Mouse (Mus musculus) forebrain, embryonic 11.5 days (tissue): ENCODE results near the gene Zfp87. TPM values are rescaled to one million over a fixed set of nuclear protein-coding genes. Genes with fewer than 3 reads are reported as not detected.

Experiments used
- ATAC-seq: fragments of 200-750 bp; cut with Nextera tagmentation; replicated peaks from 2 replicates; pipeline ENCODE4 v1.8.0; 2017; ENCODE audit warnings: moderate TSS enrichment; ENCODE audit not compliant: low FRiP score
- DNase-seq: peaks from one replicate; pipeline ENCODE4 v3.0.0-alpha.2; 2017; ENCODE audit warnings: low spot score
- H3K27ac ChIP-seq: fragments of 300-500 bp; sonication (generic); 2 replicates; pipeline ENCODE4 v1.5.1; 2014; ENCODE audit warnings: low read depth, low read length
- H3K27me3 ChIP-seq: fragments of 300-500 bp; sonication (generic); 2 replicates; pipeline ENCODE4 v1.6.1; 2014; ENCODE audit warnings: mild to moderate bottlenecking, low read length, mixed read lengths; ENCODE audit not compliant: control insufficient read depth, insufficient read depth
- H3K36me3 ChIP-seq: fragments of 300-500 bp; sonication (generic); 2 replicates; pipeline ENCODE4 v1.6.1; 2014; ENCODE audit warnings: mild to moderate bottlenecking, low read length, moderate library complexity, mixed read lengths; ENCODE audit not compliant: control insufficient read depth, insufficient read depth
- H3K4me1 ChIP-seq: fragments of 300-500 bp; sonication (generic); replicated peaks from 2 replicates; pipeline ENCODE4 v1.6.1; 2014; ENCODE audit warnings: low read length, mixed read lengths; ENCODE audit not compliant: control insufficient read depth, insufficient read depth
- H3K4me2 ChIP-seq: fragments of 300-500 bp; sonication (generic); 2 replicates; pipeline ENCODE4 v1.6.1; 2014; ENCODE audit warnings: low read depth, mild to moderate bottlenecking, low read length, moderate library complexity, mixed read lengths; ENCODE audit not compliant: severe bottlenecking
- H3K4me3 ChIP-seq: fragments of 300-500 bp; sonication (generic); 2 replicates; pipeline ENCODE4 v1.5.1; 2014; ENCODE audit warnings: low read depth, low read length
- H3K9ac ChIP-seq: fragments of 300-500 bp; sonication (generic); 2 replicates; pipeline ENCODE4 v1.6.1; 2014; ENCODE audit warnings: low read length
- H3K9me3 ChIP-seq: fragments of 300-500 bp; sonication (generic); 2 replicates; pipeline ENCODE4 v1.6.1; 2016; ENCODE audit warnings: low read length, mixed read lengths; ENCODE audit not compliant: control insufficient read depth
- WGBS: fragments of 180-500 bp; shearing (Covaris S2); extraction: QIAGEN DNeasy Blood & Tissue Kit; methylation state at CpG from one replicate; pipeline ENCODE4 v1.1.7; 2014; 5-methylcytosine and 5-hydroxymethylcytosine counted together
- polyA plus RNA-seq: library from polyadenylated mRNA; unstranded; fragments of >200 nt; fragmentation: Nextera tagmentation; extraction: Ambion mirVana; gene quantifications from 2 replicates; pipeline ENCODE4 v1.2.1, GENCODE M21; 2014

Zfp87 gene
- polyA plus RNA-seq: 27.3 and 29.5 TPM in 2 replicates

DNA sequence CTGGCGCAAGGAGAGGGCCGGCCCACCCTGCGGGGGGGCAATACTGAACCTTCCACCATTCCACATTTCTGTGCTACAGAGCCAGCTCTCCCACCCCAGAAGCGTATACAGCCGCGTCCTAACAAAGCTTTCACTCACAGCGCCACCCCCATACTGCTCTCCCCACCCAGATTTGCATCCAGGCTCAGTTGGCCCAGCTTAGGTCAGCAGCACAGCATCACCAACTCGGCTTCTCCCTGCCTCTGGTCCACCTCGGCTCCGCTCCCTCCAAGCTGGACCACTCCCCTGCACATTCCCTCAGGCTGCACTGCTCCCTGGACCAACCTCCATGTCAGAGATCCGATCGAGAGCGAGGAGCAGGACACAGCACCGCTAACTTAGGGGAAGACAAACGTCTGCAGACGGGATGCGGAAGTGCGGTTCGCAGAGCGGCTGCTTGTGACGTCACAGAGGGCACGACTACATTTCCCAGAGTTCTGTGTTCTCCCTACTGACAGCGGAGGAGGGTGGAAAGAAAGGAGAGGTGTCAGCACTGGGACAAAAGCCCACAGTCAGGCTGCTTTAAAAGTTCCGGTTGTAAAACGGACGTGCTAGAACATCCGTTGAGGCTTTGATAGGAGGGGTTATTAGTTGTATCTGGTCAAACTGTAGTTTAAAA, at the start of gene Zfp87, which contains the start of gene Gm26965:
Gene Zfp87, minus strand, starts transcription at position 425 of the 658 bp plus-strand sequence.
Gene Gm26965, minus strand, starts transcription at position 399 of the 658 bp plus-strand sequence.
- Histone ChIP-seq H3K27me3 (no peaks in the 10 kb centered on the region), H3K4me1 (no peaks in the 10 kb centered on the region), H3K27ac (peak within 1 kb of the TSS; percentile 46; the same call in 1 of the 2 replicates), H3K9me3 (no peaks in the 10 kb centered on the region), H3K4me3 (peak within 1 kb of the TSS; percentile 87), H3K4me2 (peak within 1 kb of the TSS; percentile 76), H3K9ac (peak within 1 kb of the TSS; percentile 77), H3K36me3 (no peaks in the 10 kb centered on the region)
- under 1% methylated on average over 27 of the region's 27 CpGs for WGBS
- peak; percentile 99 for ATAC-seq
- peak; percentile 93 for DNase-seq

DNA sequence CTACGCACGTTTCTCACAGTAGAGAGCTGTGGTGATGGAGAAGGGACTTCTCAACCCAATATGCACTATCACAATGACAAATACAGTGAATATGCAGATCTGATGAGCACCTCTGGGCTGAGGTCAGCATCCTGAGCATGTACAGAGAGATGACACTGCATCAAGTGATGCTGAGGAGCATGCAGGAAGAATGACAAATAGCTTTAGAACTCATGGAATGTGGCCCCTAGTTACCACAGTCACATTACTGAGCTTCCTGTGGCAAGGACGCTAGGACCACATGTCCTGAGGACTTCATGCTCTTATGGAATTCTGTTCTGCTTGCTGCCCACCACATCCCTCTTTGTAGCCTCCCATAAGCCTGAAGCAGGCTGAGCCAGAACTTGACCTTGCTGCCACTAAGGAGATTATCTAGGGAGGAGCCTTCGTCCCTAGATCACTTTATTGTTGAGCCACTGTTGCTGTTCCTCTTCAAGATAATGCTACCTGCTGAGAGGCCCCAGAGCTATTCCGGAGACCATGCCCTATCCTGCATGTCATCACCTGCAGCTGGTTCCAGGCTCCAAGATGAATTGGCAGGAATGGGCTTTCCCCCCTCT, 46.7 kb upstream of the Zfp87 start:
- H3K27me3 ChIP-seq: no peaks in the 10 kb centered on the region
- no peaks in the 10 kb centered on the region for H3K36me3 ChIP-seq
- H3K27ac ChIP-seq: no peak overlapping the region
- no peak for ATAC-seq
- H3K9ac ChIP-seq: no peak overlapping the region
- H3K4me1 ChIP-seq: no peaks in the 10 kb centered on the region
- WGBS: 74% methylated on average over 5 of the region's 5 CpGs
- DNase-seq: no peak
- no peaks in the 10 kb centered on the region for H3K9me3 ChIP-seq
- H3K4me2 ChIP-seq: no peak overlapping the region
- H3K4me3 ChIP-seq: no peak overlapping the region

DNA sequence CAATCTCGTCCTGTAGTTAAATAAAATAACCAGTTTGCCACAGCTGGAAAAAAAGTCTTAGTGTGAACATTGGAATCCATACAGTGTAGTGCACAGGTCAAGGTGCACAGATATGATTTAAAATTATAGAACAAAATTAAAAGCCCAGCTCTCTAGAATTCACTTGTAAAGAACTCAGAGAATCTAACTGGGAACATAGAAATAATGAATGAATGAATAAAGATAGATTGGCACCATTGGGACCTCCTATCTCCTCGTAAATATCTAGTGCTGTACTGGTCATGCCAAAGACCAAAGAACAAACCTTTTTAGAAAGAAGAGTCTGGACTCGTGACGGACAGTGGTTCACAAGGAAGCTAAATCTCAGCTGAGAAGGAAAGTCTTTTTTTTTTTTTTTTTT, 27.8 kb upstream of the Zfp87 start, which contains the start of gene Zfp748:
Gene Zfp748, minus strand, starts transcription at position 101 of the 400 bp plus-strand sequence.
- H3K4me1 ChIP-seq: no peaks in the 10 kb centered on the region; the same call in 1 of the 2 replicates
- WGBS: 79% methylated on average over 4 of the region's 4 CpGs
- H3K27me3 ChIP-seq: no peaks in the 10 kb centered on the region
- H3K4me3 ChIP-seq: peak within 1 kb of the TSS; percentile 83
- no peaks in the 10 kb centered on the region for H3K36me3 ChIP-seq
- H3K9ac ChIP-seq: peak within 1 kb of the TSS; percentile 87
- peak within 1 kb of the TSS; percentile 54; the same call in 1 of the 2 replicates for H3K27ac ChIP-seq
- ATAC-seq (0 out of 2 replicates have a peak, but pooled peaks have one; percentile 1), DNase-seq (no peak)
- no peaks in the 10 kb centered on the region for H3K9me3 ChIP-seq
- H3K4me2 ChIP-seq: peak within 1 kb of the TSS; percentile 57

DNA sequence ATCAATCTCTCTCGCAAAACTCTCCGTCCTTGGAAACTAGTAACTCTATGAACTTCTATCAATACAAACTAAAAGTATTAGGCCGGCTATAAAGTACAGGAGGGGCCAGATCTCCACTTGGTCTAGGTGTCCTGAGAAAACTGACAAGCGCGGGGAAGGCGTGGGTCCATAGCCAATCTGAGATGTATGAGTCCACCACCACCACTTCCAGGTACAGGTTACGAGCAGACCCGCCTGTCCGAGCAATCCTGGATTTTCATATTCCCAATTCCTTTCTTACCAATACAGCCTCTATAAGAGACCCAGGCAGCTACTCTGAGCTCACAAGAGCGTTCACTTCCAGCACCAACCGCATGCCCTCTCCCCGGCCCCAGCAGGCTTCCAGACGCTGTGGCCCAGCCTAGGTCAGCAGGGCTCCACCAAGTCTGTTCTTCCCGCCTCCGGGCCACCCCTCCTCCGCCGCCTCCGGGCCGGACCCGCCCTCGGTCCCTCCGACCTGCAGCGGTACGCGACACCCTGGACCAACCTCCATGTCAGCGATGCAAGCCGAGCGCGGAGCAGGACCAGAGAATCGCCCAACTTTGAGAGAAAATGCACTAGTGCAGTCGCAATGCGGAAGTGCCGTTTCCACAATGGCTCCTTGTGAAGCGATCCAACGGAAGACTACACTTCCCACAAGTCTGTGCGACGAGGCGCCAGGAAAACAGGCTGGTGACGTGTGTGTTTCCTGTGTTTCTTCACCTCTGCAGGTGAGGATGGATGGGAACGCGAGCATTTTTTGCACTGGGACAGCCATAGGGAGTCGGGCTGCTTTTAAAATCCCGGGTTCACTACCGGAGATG, 26.7 kb upstream of the Zfp87 start:
- 1% methylated on average over 44 of the region's 44 CpGs for WGBS
- Histone ChIP-seq H3K9ac (peak overlapping the region; percentile 87), H3K4me2 (peak overlapping the region; percentile 57), H3K27me3 (no peaks in the 10 kb centered on the region), H3K4me3 (peak overlapping the region; percentile 83), H3K27ac (peak overlapping the region; percentile 54; the same call in 1 of the 2 replicates), H3K36me3 (no peaks in the 10 kb centered on the region), H3K4me1 (no peaks in the 10 kb centered on the region; the same call in 1 of the 2 replicates), H3K9me3 (no peaks in the 10 kb centered on the region)
- DNase-seq (peak; percentile 86), ATAC-seq (peak; percentile 98)

DNA sequence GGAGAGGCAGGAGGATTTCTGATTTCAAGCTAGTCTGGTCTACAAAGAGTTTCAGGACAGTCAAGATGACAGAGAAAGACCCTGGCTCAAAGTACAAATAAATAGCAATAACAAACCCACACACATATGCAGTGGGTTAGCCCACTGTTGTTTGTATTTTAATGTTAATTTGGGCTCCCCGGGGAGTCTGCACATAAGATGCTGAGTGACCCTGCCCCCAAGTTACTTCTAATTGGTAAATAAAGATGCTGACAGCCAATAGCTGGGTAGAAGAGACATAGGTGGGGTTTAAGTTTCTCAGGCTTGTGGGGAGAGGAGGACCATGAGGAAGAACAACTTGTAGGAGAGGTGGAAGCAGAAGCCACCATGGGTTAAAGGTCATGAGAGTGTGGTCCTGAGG, 20.0 kb upstream of the Zfp87 start:
- Histone ChIP-seq H3K4me2 (no peak overlapping the region), H3K27me3 (no peaks in the 10 kb centered on the region), H3K9ac (no peak overlapping the region), H3K9me3 (no peaks in the 10 kb centered on the region), H3K4me1 (no peaks in the 10 kb centered on the region), H3K27ac (no peak overlapping the region), H3K4me3 (no peak overlapping the region), H3K36me3 (peaks cover 17% of the 10 kb centered on the region)
- ATAC-seq: no peak
- no peak for DNase-seq
- 85% methylated on average over 1 of the region's 1 CpGs for WGBS

DNA sequence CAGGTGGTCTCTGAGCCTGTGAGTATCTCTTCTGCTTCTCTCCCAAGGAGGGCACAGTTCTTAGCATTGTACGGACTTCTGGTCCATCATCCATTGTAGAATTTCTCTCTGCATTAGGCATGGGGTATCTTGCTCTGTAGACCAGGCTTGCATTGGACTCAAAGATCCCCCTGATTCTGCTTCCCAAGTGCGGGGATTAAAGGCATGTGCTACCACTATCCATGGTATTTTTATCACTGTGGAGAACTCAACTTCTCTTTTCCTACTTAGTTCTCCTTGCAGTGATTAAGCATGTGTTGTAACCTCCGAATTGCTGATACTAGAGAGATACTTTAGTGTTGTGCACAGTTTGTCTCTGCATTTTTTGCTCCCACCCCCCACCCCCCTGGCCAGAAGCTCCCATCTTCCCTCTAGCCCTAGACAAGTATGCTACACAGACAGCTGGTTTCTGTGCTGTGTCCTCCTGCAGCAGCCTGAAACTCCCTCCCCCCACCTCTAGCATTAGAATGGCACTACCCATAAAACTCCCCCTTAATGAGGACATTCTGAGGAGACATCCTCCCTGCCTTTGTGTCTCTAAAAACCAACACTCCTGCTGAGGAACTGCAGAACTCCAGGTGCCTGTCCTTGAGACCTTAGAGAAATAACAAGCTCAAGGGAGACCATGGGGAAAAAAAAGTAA, 1.2 kb upstream of the Zfp87 start:
- no peaks in the 10 kb centered on the region for H3K4me1 ChIP-seq
- H3K4me2 ChIP-seq: no peak overlapping the region
- H3K9me3 ChIP-seq: no peaks in the 10 kb centered on the region
- 72% methylated on average over 3 of the region's 3 CpGs for WGBS
- H3K36me3 ChIP-seq: no peaks in the 10 kb centered on the region
- no peak overlapping the region for H3K27ac ChIP-seq
- ATAC-seq (no peak), DNase-seq (no peak)
- no peak overlapping the region for H3K4me3 ChIP-seq
- H3K27me3 ChIP-seq: no peaks in the 10 kb centered on the region
- H3K9ac ChIP-seq: no peak overlapping the region

DNA sequence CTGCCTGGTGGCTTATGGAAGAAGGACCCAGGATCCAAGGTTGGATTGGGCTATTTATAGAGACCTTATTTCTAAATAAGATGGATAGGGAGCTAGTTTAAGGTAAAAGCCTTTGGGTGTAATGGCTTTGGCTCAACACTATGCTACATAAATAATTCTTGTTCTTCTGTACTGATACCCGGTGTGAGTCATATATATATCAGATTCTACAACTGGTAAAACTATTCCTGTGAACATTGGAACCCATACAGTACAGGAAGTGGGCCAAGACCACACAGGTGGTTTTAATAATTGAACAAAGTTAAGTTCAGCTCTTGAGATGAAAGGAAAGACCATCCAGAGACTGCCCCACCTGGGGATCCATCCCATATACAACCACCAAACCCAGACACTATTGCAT, 25.1 kb downstream of the Zfp87 start:
- Histone ChIP-seq H3K9ac (no peak overlapping the region), H3K27ac (no peak overlapping the region), H3K27me3 (no peaks in the 10 kb centered on the region), H3K4me2 (no peak overlapping the region), H3K9me3 (no peaks in the 10 kb centered on the region), H3K4me1 (peaks cover 4% of the 10 kb centered on the region; the same call in 1 of the 2 replicates), H3K4me3 (no peak overlapping the region), H3K36me3 (no peaks in the 10 kb centered on the region)
- ATAC-seq (peak; percentile 41), DNase-seq (no peak)
- WGBS: 72% methylated on average over 1 of the region's 1 CpGs
